Mouse (Mus musculus): Measurements from ENCODE around the gene Cyp4a32.
"Not testable (repeated sequence)": the region's sequence is repeated elsewhere in the genome, so short reads cannot be mapped to it uniquely, and the experiment has no call there.

Gene Cyp4a32

GRCm38 (mm10) chr4:115600611-115601010, at the start of gene Cyp4a32:
Gene Cyp4a32, plus strand, starts transcription at chr4:115600969.
- not testable (repeated sequence) for DNase-seq (ENCODE audit: low spot score)

- DNase-seq (ENCODE audit: low spot score), result no peak
Measured at GRCm38 (mm10) chr4:115552726-115553125, 48.0 kb upstream of the Cyp4a32 start.

GRCm38 (mm10) chr4:115555513-115555912, 45.3 kb upstream of the Cyp4a32 start:
- no peak for DNase-seq (ENCODE audit: low spot score)

GRCm38 (mm10) chr4:115557861-115558561, 42.8 kb upstream of the Cyp4a32 start:
- no peak for DNase-seq (ENCODE audit: low spot score)

- DNase-seq (ENCODE audit: low spot score), result not testable (repeated sequence)
Measured at GRCm38 (mm10) chr4:115561236-115561635, 39.5 kb upstream of the Cyp4a32 start.

- no peak for DNase-seq (ENCODE audit: low spot score)
Measured at GRCm38 (mm10) chr4:115563401-115563800, 37.4 kb upstream of the Cyp4a32 start, which contains the start of gene Cyp4a31. Gene Cyp4a31, plus strand, starts transcription at chr4:115563649.

- DNase-seq (ENCODE audit: low spot score), result not testable (repeated sequence)
Measured at GRCm38 (mm10) chr4:115564469-115565225, 36.1 kb upstream of the Cyp4a32 start.

- no peak for DNase-seq (ENCODE audit: low spot score)
Measured at GRCm38 (mm10) chr4:115575255-115575654, 25.5 kb upstream of the Cyp4a32 start.

- DNase-seq (ENCODE audit: low spot score), result no peak
Measured at GRCm38 (mm10) chr4:115575776-115576175, 25.0 kb upstream of the Cyp4a32 start.

- no peak for DNase-seq (ENCODE audit: low spot score)
Measured at GRCm38 (mm10) chr4:115583036-115583435, 17.7 kb upstream of the Cyp4a32 start.

- no peak for DNase-seq (ENCODE audit: low spot score)
Measured at GRCm38 (mm10) chr4:115596357-115596756, 4.4 kb upstream of the Cyp4a32 start.

- DNase-seq (ENCODE audit: low spot score), result no peak
Measured at GRCm38 (mm10) chr4:115596824-115597336, 3.9 kb upstream of the Cyp4a32 start.

GRCm38 (mm10) chr4:115614005-115614404, 13.2 kb downstream of the Cyp4a32 start:
- DNase-seq (ENCODE audit: low spot score), result no peak

- DNase-seq (ENCODE audit: low spot score), result not testable (repeated sequence)
Measured at GRCm38 (mm10) chr4:115625560-115625959, 24.8 kb downstream of the Cyp4a32 start.

GRCm38 (mm10) chr4:115642967-115643754, 42.4 kb downstream of the Cyp4a32 start:
- DNase-seq (ENCODE audit: low spot score), result no peak

- DNase-seq (ENCODE audit: low spot score), result no peak
Measured at GRCm38 (mm10) chr4:115645371-115645770, 44.6 kb downstream of the Cyp4a32 start.

GRCm38 (mm10) chr4:115647580-115647979, 46.8 kb downstream of the Cyp4a32 start, which contains the start of gene Cyp4b1:
Gene Cyp4b1, minus strand, starts transcription at chr4:115647723.
- DNase-seq (ENCODE audit: low spot score), result peak; percentile 11

GRCm38 (mm10) chr4:115648752-115649151, 48.0 kb downstream of the Cyp4a32 start:
- DNase-seq (ENCODE audit: low spot score), result no peak

GRCm38 (mm10) chr4:115649344-115649743, 48.6 kb downstream of the Cyp4a32 start:
- DNase-seq (ENCODE audit: low spot score), result no peak

GRCm38 (mm10) chr4:115650866-115651265, 50.1 kb downstream of the Cyp4a32 start:
- no peak for DNase-seq (ENCODE audit: low spot score)

- not testable (repeated sequence) for DNase-seq (ENCODE audit: low spot score)
Measured at GRCm38 (mm10) chr4:115655841-115656534, 55.2 kb downstream of the Cyp4a32 start.

Measured in urinary bladder, postnatal 25 days (tissue).